Mouse (Mus musculus) heart, postnatal 4 days (tissue): Measurements from ENCODE around the gene Adamts7. TPM values are rescaled to one million over a fixed set of nuclear protein-coding genes. Genes with fewer than 3 reads are reported as not detected.

ENCODE experiments used
- total RNA-seq, 2 experiments: library from RNA; stranded (reverse); gene quantifications; 2 replicates each; pipeline ENCODE4 v1.2.3; 2021

The Adamts7 gene
- total RNA-seq, 2 experiments from 2014 or later, result 17.5 to 17.6 TPM

Other genes starting within 250 kb of the Adamts7 start
- gene Ctsh, start 108.9 kb upstream of the Adamts7 start, total RNA-seq, result 10 to 100 TPM; 41.3 to 46.8 TPM
- 100 to 1,000 TPM; 325 to 333 TPM for gene Morf4l1, start 48.3 kb upstream of the Adamts7 start, total RNA-seq
- 10 to 100 TPM; 14.4 to 18.1 TPM for gene Tbc1d2b, start 107.7 kb downstream of the Adamts7 start, total RNA-seq